Mouse (Mus musculus) thymus, adult 2 months (tissue): ENCODE measurements around the gene Adcy2.

Source experiments
- CTCF ChIP-seq: fragments of 200-500 bp; IDR thresholded peaks from 2 replicates; pipeline ENCODE4 v1.5.1; 2012; ENCODE audit warnings: mild to moderate bottlenecking, control low read depth, low read length, moderate library complexity, borderline replicate concordance; ENCODE audit not compliant: control insufficient read depth, poor library complexity, insufficient read depth; ENCODE audit errors: extremely low read depth
- POLR2A ChIP-seq: fragments of 200-500 bp; IDR thresholded peaks from 2 replicates; pipeline ENCODE4 v1.6.1; 2012; ENCODE audit warnings: mild to moderate bottlenecking, low read length, control low read depth, moderate library complexity; ENCODE audit not compliant: control insufficient read depth, poor library complexity, insufficient read depth; ENCODE audit errors: extremely low read depth

DNA sequence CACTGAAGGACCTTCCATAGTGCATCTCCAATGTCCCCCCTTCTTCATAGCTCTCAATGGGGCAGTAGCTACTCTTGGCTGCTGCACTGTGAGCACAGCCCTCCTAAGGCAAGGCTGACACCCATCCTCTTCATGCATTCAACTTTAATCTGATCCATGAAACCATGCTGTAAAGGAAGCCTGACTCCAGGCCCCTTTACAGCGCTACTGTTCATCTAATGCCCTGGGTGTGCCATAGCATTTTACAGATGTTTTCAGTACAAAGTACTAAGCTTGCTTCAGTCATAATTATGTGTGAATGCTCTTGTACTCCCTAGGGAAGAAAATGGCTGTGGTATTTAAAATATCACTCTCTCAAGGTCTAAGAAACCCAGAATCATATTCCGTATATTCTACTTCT is 23.9 kb upstream of the Adcy2 start:
- TF ChIP-seq POLR2A: no peak
- TF ChIP-seq CTCF: no peak
